Mouse (Mus musculus): ENCODE results near the gene Gm5475.

- TF ChIP-seq CTCF (IDR thresholded peaks at IDR 0.05) (no peak), EP300 (IDR thresholded peaks at IDR 0.05) (no peak)
Observed at GRCm38 (mm10) chr15:100456356-100456991, 34.5 kb downstream of the Gm5475 start.

Measured in lung, postnatal 0 days (tissue).